Mouse (Mus musculus) neutrophil, adult 5-6 weeks (primary cell): ENCODE results near the gene Ccdc157. TPM values are rescaled to one million over a fixed set of nuclear protein-coding genes. Genes with fewer than 3 reads are reported as not detected.

Experiments used
- total RNA-seq: library from RNA; stranded (forward); fragments of 200-1000 nt; gene quantifications from 2 replicates; pipeline ENCODE4 v1.2.3, GENCODE M21; 2017

Ccdc157 gene
- total RNA-seq, 1 experiment from 2014 or later = 3.6 TPM

Other genes starting within 250 kb of the Ccdc157 start
- gene Slc35e4, start 245.6 kb downstream of the Ccdc157 start, total RNA-seq = 2.9 and 3.6 TPM in 2 replicates
- 80.5 and 82.4 TPM in 2 replicates for gene Tcn2, start 228.1 kb downstream of the Ccdc157 start, total RNA-seq
- 42.6 and 51.2 TPM in 2 replicates for gene Pes1, start 196.3 kb downstream of the Ccdc157 start, total RNA-seq
- not detected in 2 replicates for gene 4930556J24Rik, start 183.5 kb downstream of the Ccdc157 start, total RNA-seq
- gene Gal3st1, start 176.7 kb downstream of the Ccdc157 start, total RNA-seq = not detected in 2 replicates
- gene Sec14l4, start 128.8 kb downstream of the Ccdc157 start, total RNA-seq = not detected in 2 replicates
- gene Sec14l3, start 95.5 kb downstream of the Ccdc157 start, total RNA-seq = not detected in 2 replicates
- gene Mtfp1, start 64.8 kb downstream of the Ccdc157 start, total RNA-seq = 1.8 TPM in 1 of 2 replicates, not detected in the other
- gene Sec14l2, start 36.9 kb downstream of the Ccdc157 start, total RNA-seq = 0.47 TPM in 1 of 2 replicates, not detected in the other
- gene Rnf215, start 25.1 kb downstream of the Ccdc157 start, total RNA-seq = 32.2 and 39.6 TPM in 2 replicates
- 26.0 and 26.3 TPM in 2 replicates for gene Sf3a1, start 57 bp upstream of the Ccdc157 start, total RNA-seq
- gene Tbc1d10a, start 26.5 kb upstream of the Ccdc157 start, total RNA-seq = 23.5 and 24.8 TPM in 2 replicates
- 1.7 and 2.2 TPM in 2 replicates for gene Castor1, start 57.9 kb upstream of the Ccdc157 start, total RNA-seq
- 95.2 and 98.0 TPM in 2 replicates for gene Osm, start 76.1 kb upstream of the Ccdc157 start, total RNA-seq
- gene Lif, start 97.3 kb upstream of the Ccdc157 start, total RNA-seq = 0.12 TPM in 1 of 2 replicates, not detected in the other